Mouse (Mus musculus): ENCODE measurements around the gene Casz1. TPM values are rescaled to one million over a fixed set of nuclear protein-coding genes. Genes with fewer than 3 reads are reported as not detected.
A peak's percentile ranks its signal among the peaks of the same experiment; 100 is the strongest.

Gene Casz1
- total RNA-seq (2014; rRNA removed): 6.3 and 7.2 TPM in 2 replicates
- polyA plus RNA-seq (2015; fragmentation: Nextera tagmentation; extraction: Ambion mirVana): 2.3 and 3.2 TPM in 2 replicates

DNA sequence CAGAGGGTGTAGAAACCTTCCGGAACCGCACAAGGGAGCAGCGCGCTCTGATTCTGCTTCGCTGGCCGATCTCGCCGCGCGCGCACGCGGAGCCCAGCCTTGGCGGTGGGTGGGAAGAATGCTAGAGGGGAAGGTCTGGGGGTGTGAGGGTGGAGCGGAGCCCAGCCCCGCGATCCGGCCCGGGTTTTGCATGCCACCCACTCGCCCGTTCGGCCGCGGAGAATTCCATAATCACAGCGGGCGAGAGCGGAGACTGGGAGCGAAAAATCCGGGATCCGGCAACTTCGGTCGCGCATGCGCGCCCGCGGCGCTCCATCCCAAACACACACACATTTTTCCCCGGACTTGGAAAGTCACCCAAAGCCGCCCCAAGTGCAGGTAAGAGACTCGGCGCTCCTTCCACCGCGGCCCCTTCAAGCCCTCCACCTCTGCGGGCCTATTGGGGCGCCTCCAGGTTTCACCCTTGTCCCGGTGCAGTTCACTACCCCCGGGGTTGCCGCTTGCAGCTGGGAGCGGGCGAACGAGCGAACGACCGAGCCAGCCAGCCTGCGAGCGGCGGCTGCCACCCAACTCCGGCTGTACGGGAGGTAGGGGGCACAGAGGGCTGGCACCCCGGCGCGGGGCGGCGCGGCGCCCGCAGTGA, at the start of gene Casz1:
Gene Casz1, plus strand, starts transcription at position 293 of the 643 bp plus-strand sequence.
- no peak; the same call in 1 of the 2 replicates for TF ChIP-seq CTCF (IDR thresholded peaks at IDR 0.05; ENCODE audit: low read depth)
- Histone ChIP-seq H3K36me3 (ENCODE audit: insufficient read depth, low read length) (no peaks in the 10 kb centered on the region), H3K9ac (replicated peaks; ENCODE audit: low read length) (no peak within 1 kb of the TSS), H3K4me3 (ENCODE audit: low read length) (peak within 1 kb of the TSS; percentile 46), H3K9me3 (ENCODE audit: low read length) (no peaks in the 10 kb centered on the region), H3K4me2 (ENCODE audit: low read depth, low read length) (peak within 1 kb of the TSS; percentile 84), H3K27ac (no peak within 1 kb of the TSS), H3K4me1 (ENCODE audit: insufficient read depth, low read length) (peaks cover 17% of the 10 kb centered on the region), H3K27me3 (ENCODE audit: insufficient read depth, low read length) (peaks cover 34% of the 10 kb centered on the region)
- under 1% methylated on average over 62 of the region's 68 CpGs for WGBS
- peak; percentile 96 for DNase-seq (ENCODE audit: low spot score)
- peak; percentile 90 for ATAC-seq

DNA sequence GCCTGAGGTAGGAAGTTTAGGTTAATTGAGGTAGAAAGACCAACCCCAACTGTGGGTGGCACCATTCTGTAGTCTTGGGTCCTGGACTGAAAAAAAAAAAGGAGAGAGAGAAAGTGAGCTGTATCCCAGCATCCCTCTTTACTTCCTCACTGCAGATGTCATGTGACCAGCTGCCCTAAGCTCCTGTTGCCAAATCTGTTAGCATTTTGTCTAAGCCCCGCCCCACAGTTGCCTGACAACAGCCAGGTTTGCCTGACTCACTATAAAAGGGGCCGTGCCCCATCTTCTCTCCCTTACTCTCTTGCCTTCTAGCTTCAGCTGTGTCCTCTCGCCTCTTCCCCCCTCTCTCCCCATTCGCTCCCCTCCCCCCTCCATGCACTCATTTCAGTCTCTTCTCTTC, 45.4 kb upstream of the Casz1 start:
- DNase-seq (ENCODE audit: low spot score): no peak
- H3K9ac ChIP-seq (replicated peaks; ENCODE audit: low read length): no peak overlapping the region
- H3K9me3 ChIP-seq (ENCODE audit: low read length): no peaks in the 10 kb centered on the region
- no peaks in the 10 kb centered on the region for H3K4me1 ChIP-seq (ENCODE audit: insufficient read depth, low read length)
- no peak overlapping the region for H3K4me3 ChIP-seq (ENCODE audit: low read length)
- H3K4me2 ChIP-seq (ENCODE audit: low read depth, low read length): no peak overlapping the region
- no peak overlapping the region for H3K27ac ChIP-seq
- no peak for TF ChIP-seq CTCF (IDR thresholded peaks at IDR 0.05; ENCODE audit: low read depth)
- no peaks in the 10 kb centered on the region for H3K36me3 ChIP-seq (ENCODE audit: insufficient read depth, low read length)
- WGBS: 42% methylated on average over 4 of the region's 4 CpGs
- ATAC-seq: no peak
- no peaks in the 10 kb centered on the region for H3K27me3 ChIP-seq (ENCODE audit: insufficient read depth, low read length)

DNA sequence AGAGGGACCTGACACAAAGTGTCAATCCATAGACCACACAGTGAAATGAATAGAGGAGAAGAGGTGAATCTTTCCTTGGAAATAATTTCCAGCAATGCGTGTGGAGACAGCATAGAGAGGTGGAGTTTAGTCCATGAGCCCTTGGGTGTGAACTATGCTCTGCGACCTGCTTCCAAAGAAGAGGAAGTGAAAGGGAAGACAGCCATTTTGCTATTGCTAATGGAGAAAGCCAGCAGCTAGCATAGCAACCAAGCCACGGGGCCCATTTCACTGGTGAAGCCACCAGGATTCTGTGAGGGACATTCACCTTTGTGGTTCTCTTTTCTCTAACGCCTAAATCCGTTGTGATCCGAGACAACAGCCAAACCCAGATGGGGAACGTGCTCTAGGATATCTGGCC, 44.1 kb upstream of the Casz1 start:
- no peak overlapping the region for H3K9ac ChIP-seq (replicated peaks; ENCODE audit: low read length)
- H3K27me3 ChIP-seq (ENCODE audit: insufficient read depth, low read length): no peaks in the 10 kb centered on the region
- H3K4me2 ChIP-seq (ENCODE audit: low read depth, low read length): no peak overlapping the region
- no peaks in the 10 kb centered on the region for H3K9me3 ChIP-seq (ENCODE audit: low read length)
- no peak overlapping the region for H3K27ac ChIP-seq
- no peaks in the 10 kb centered on the region for H3K36me3 ChIP-seq (ENCODE audit: insufficient read depth, low read length)
- ATAC-seq: no peak
- no peak for TF ChIP-seq CTCF (IDR thresholded peaks at IDR 0.05; ENCODE audit: low read depth)
- 89% methylated on average over 7 of the region's 7 CpGs for WGBS
- no peaks in the 10 kb centered on the region for H3K4me1 ChIP-seq (ENCODE audit: insufficient read depth, low read length)
- DNase-seq (ENCODE audit: low spot score): no peak
- H3K4me3 ChIP-seq (ENCODE audit: low read length): no peak overlapping the region

DNA sequence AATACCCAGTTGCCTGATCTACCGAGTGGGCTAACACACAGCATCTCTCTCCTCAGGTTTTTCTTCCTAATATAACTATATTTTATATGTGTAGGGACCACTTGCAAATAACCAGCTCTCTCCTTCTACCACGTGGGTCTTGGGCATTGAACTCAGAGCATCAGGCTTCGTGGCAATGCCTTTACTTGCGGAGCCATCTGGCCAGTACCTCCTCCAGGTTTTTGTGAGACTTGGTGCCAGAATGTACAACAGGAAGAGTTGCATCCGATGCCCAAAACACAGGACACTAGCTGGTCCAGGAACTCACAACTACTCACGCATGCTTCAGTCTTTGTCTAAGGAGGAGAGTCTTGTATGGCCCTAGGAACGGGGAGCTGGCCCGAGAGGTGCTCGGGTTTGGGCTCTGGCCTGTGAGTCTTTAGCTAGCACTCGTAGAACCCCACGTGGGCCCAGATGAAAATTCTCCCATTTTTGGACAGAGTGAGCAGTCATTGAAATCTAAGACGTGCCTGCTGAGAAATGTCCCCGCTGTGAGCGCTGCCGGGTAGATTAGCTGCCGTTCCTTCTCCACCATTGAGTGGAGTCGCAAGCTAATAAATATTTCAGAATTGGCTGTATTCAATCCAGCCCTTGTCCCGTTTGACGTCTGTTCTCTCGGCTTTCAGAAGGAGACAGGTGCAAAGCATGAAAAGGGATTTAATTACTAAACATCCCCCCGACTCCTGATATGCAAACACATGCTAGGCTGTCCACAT, 38.0 kb upstream of the Casz1 start:
- peak; percentile 31 for DNase-seq (ENCODE audit: low spot score)
- no peak overlapping the region for H3K27ac ChIP-seq
- no peak for ATAC-seq
- no peaks in the 10 kb centered on the region for H3K36me3 ChIP-seq (ENCODE audit: insufficient read depth, low read length)
- no peak overlapping the region for H3K4me3 ChIP-seq (ENCODE audit: low read length)
- H3K4me1 ChIP-seq (ENCODE audit: insufficient read depth, low read length): peaks cover 6% of the 10 kb centered on the region; the same call in 1 of the 2 replicates
- H3K27me3 ChIP-seq (ENCODE audit: insufficient read depth, low read length): peaks cover 2% of the 10 kb centered on the region; the same call in 1 of the 2 replicates
- no peaks in the 10 kb centered on the region for H3K9me3 ChIP-seq (ENCODE audit: low read length)
- H3K9ac ChIP-seq (replicated peaks; ENCODE audit: low read length): no peak overlapping the region
- no peak for TF ChIP-seq CTCF (IDR thresholded peaks at IDR 0.05; ENCODE audit: low read depth)
- WGBS: 40% methylated on average over 21 of the region's 21 CpGs
- H3K4me2 ChIP-seq (ENCODE audit: low read depth, low read length): no peak overlapping the region

DNA sequence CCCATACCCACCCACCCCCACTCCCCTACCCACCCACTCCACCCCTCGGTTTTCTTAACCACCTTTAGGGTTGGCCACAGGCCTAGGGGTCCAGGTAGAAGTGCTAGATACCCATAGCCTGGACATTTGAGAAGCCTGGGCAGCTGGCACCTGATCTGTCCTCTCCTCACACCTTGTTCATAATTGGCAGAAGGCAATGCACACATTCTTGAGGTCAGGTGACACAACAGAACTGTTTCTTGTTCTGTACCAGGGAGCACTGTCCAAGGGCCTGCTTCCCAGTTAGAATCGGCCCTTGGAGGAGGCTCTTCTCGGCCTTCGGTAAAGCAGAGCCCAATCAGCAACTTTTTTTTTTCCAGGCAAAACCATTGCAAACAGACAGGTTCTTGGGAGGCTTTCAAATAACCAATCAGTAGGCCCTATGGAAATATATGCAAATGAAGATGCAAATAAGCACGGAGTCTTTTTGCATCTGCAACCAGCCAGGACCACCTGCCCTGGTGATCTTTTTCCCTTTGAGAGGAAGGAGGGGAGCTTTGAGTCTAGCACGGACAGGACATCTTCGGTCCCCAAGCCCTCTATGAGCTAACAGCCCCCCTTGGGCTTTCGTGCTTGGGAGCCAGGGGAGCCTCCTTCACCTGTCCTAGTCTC, 36.4 kb upstream of the Casz1 start:
- H3K4me1 ChIP-seq (ENCODE audit: insufficient read depth, low read length): peaks cover 11% of the 10 kb centered on the region; the same call in 1 of the 2 replicates
- no peak overlapping the region for H3K27ac ChIP-seq
- no peak for ATAC-seq
- H3K4me3 ChIP-seq (ENCODE audit: low read length): no peak overlapping the region
- no peak overlapping the region for H3K9ac ChIP-seq (replicated peaks; ENCODE audit: low read length)
- H3K27me3 ChIP-seq (ENCODE audit: insufficient read depth, low read length): peaks cover 11% of the 10 kb centered on the region; the same call in 1 of the 2 replicates
- no peak overlapping the region for H3K4me2 ChIP-seq (ENCODE audit: low read depth, low read length)
- 33% methylated on average over 8 of the region's 8 CpGs for WGBS
- DNase-seq (ENCODE audit: low spot score): peak; percentile 22
- H3K36me3 ChIP-seq (ENCODE audit: insufficient read depth, low read length): no peaks in the 10 kb centered on the region
- TF ChIP-seq CTCF (IDR thresholded peaks at IDR 0.05; ENCODE audit: low read depth): no peak
- no peaks in the 10 kb centered on the region for H3K9me3 ChIP-seq (ENCODE audit: low read length)

DNA sequence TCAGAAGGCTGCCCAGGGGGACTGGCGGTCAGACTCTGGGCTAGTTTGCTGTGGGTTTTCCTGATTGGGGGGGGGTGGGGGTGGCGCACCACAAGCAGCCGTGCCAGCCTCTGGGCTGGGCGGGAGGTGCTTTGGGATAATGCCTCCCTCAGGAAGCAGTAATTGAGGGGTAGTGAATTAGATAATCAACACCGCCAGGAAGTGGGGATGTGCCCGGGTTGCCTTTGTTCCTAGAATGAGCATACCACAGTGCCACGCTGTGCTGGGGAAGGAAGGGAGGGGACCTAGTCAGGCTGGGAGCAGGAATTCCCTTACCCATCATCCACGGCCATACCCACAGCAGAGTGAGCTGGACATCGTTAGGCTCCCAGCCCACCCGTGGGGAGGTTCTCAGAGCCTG, 35.6 kb upstream of the Casz1 start:
- H3K4me3 ChIP-seq (ENCODE audit: low read length): no peak overlapping the region
- H3K9me3 ChIP-seq (ENCODE audit: low read length): no peaks in the 10 kb centered on the region
- H3K27ac ChIP-seq: no peak overlapping the region
- H3K27me3 ChIP-seq (ENCODE audit: insufficient read depth, low read length): peaks cover 15% of the 10 kb centered on the region; the same call in 1 of the 2 replicates
- H3K4me1 ChIP-seq (ENCODE audit: insufficient read depth, low read length): peaks cover 11% of the 10 kb centered on the region; the same call in 1 of the 2 replicates
- no peak overlapping the region for H3K4me2 ChIP-seq (ENCODE audit: low read depth, low read length)
- ATAC-seq (no peak), DNase-seq (ENCODE audit: low spot score) (no peak)
- H3K9ac ChIP-seq (replicated peaks; ENCODE audit: low read length): no peak overlapping the region
- H3K36me3 ChIP-seq (ENCODE audit: insufficient read depth, low read length): no peaks in the 10 kb centered on the region
- no peak for TF ChIP-seq CTCF (IDR thresholded peaks at IDR 0.05; ENCODE audit: low read depth)
- WGBS: 33% methylated on average over 10 of the region's 10 CpGs

All from hindbrain, postnatal 0 days (tissue).